Mouse (Mus musculus) midbrain, embryonic 10.5 days (tissue): ENCODE data around the gene Metrn. TPM values are rescaled to one million over a fixed set of nuclear protein-coding genes. Genes with fewer than 3 reads are reported as not detected.
"Not testable (repeated sequence)": the region's sequence is repeated elsewhere in the genome, so short reads cannot be mapped to it uniquely, and the experiment has no call there.

Experiments used
- DNase-seq: peaks from one replicate; pipeline ENCODE4 v3.0.0-alpha.2; 2017; ENCODE audit warnings: low spot score
- H3K27ac ChIP-seq: fragments of 300-500 bp; sonication (generic); replicated peaks from 2 replicates; pipeline ENCODE4 v1.5.1; 2016; ENCODE audit warnings: mild to moderate bottlenecking
- H3K27me3 ChIP-seq: fragments of 300-500 bp; sonication (generic); 2 replicates; pipeline ENCODE4 v1.6.1; 2016; ENCODE audit warnings: low read depth, mild to moderate bottlenecking; ENCODE audit not compliant: poor library complexity, severe bottlenecking
- H3K36me3 ChIP-seq: fragments of 300-500 bp; sonication (generic); 2 replicates; pipeline ENCODE4 v1.6.1; 2016; ENCODE audit warnings: mild to moderate bottlenecking, moderate library complexity
- H3K4me1 ChIP-seq: fragments of 300-500 bp; sonication (generic); 2 replicates; pipeline ENCODE4 v1.6.1; 2016
- H3K4me3 ChIP-seq: fragments of 300-500 bp; sonication (generic); 2 replicates; pipeline ENCODE4 v1.5.1; 2016; ENCODE audit warnings: mild to moderate bottlenecking, moderate library complexity
- H3K9me3 ChIP-seq: fragments of 300-500 bp; sonication (generic); replicated peaks from 2 replicates; pipeline ENCODE4 v1.6.1; 2016; ENCODE audit warnings: mild to moderate bottlenecking
- WGBS: fragments of 180-500 bp; shearing (Covaris S2); methylation state at CpG from one replicate; pipeline ENCODE4 v1.1.7; 2016; 5-methylcytosine and 5-hydroxymethylcytosine counted together
- polyA plus RNA-seq: library from polyadenylated mRNA; unstranded; fragments of >200 nt; fragmentation: Nextera tagmentation; extraction: Ambion mirVana; gene quantifications from 2 replicates; pipeline ENCODE4 v1.2.1, GENCODE M21; 2016

The Metrn gene
- polyA plus RNA-seq, 1 experiment from 2014 or later: 205 TPM

- Histone ChIP-seq H3K4me1 (peaks cover 45% of the 10 kb centered on the region), H3K9me3 (no peaks in the 10 kb centered on the region), H3K27ac (no peak overlapping the region), H3K36me3 (no peaks in the 10 kb centered on the region), H3K27me3 (peaks cover 67% of the 10 kb centered on the region), H3K4me3 (peak overlapping the region; percentile 84)
- DNase-seq: no peak
- 67% methylated on average over 4 of the region's 4 CpGs for WGBS
Observed at GRCm38 (mm10) chr17:25810890-25811289, 14.0 kb upstream of the Metrn start.

GRCm38 (mm10) chr17:25809606-25810340 lies 12.8 kb upstream of the Metrn start:
- WGBS: 8% methylated on average over 25 of the region's 25 CpGs

DNA sequence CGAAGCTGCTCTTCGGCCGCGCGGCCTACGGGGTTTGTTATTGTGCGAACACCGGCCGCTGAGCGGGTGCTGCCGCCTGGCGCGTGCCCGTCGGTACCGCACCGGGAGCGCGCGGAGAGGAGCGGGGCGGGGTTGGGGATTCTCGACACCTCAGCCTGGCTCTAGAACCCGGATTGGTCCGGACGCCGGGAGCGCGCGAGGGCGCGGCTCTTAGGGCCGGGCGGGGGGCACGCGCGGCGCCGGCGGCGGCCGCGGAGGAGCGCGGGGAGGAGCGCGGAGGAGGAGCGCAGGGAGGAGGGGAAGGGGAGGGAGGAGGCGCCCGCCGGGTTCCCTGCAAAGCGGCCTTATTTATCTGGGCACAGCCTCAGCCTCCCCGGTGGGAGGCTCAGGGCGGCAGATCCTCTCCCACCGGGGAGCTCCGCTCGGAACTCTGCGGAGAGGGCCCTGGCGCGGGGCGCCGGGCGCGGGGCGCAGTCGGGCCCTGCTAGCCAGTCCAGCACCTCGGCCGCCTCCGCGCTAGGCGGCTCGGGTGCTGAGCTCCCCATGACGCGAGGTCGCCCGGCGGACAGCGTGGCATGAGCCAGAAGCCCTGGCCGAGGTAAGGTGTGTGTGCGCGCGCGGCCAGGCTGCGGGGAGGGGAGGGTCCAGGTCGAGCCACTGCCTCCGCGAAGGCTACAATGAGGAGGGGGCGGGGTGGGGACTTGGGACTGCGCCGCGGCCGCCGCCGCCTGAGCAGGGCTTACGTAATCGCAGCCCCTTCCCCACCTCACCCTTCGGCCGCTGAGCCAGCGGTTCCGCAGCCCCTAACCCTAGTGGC lies 12.1 kb upstream of the Metrn start, which contains the start of gene Fbxl16:
Gene Fbxl16 (plus strand): TSS at position 297 of the 817 bp plus-strand sequence.
- Histone ChIP-seq H3K36me3 (no peaks in the 10 kb centered on the region), H3K27me3 (peaks cover 62% of the 10 kb centered on the region), H3K4me3 (peak within 1 kb of the TSS; percentile 84), H3K4me1 (peaks cover 49% of the 10 kb centered on the region), H3K9me3 (no peaks in the 10 kb centered on the region), H3K27ac (peak within 1 kb of the TSS; percentile 95)
- under 1% methylated on average over 98 of the region's 100 CpGs for WGBS
- DNase-seq: peak; percentile 86

More at GRCm38 (mm10) chr17:25809606-25810340, 12.8 kb upstream of the Metrn start:
- H3K27ac ChIP-seq: peak overlapping the region; percentile 95
- peaks cover 63% of the 10 kb centered on the region for H3K27me3 ChIP-seq
- peaks cover 45% of the 10 kb centered on the region for H3K4me1 ChIP-seq
- no peaks in the 10 kb centered on the region for H3K9me3 ChIP-seq
- H3K36me3 ChIP-seq: no peaks in the 10 kb centered on the region
- DNase-seq: no peak
- H3K4me3 ChIP-seq: peak overlapping the region; percentile 84

DNA sequence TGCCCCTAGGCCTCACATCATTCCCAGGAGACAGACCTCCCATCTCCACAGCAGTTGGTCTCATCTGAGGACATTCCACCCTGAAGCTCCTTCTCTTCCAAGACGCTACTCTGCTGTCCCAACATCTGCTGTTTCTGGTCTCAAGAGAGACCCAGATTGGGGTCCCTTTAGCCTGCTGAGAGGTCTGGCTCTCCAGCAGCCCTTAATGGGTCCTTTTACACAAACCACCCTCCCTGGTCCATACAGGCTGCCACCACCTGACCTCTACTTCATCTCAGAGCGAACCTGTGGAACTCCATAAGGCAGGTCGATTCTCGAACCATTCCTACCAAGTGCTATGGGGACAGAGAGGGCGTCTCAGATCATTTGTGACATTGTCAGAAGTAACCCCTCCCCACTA lies 11.1 kb upstream of the Metrn start:
- peaks cover 52% of the 10 kb centered on the region for H3K4me1 ChIP-seq
- H3K36me3 ChIP-seq: no peaks in the 10 kb centered on the region
- H3K27ac ChIP-seq: peak overlapping the region; percentile 95
- WGBS: 51% methylated on average over 5 of the region's 5 CpGs
- H3K27me3 ChIP-seq: peaks cover 55% of the 10 kb centered on the region
- H3K4me3 ChIP-seq: peak overlapping the region; percentile 84
- no peaks in the 10 kb centered on the region for H3K9me3 ChIP-seq
- no peak for DNase-seq

DNA sequence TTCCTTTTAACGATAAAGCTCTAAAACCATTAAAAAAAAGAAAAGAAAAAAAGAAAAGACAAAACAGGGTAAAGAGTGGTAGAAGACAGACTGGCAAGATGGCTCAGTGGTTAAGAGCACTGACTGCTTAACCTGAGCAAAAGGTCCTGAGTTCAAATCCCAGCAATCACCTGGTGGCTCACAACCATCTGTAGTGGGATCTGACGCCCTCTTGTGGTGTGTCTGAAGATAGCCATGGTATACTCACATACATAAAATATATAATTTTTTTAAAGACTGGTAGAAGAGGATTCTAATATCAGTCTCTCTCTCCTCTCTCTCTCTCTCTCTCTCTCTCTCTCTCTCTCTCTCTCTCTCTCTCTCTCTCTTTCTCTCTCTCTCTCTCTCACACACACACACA lies 10.5 kb upstream of the Metrn start:
- not testable (repeated sequence) for DNase-seq, H3K9me3 ChIP-seq, H3K4me3 ChIP-seq, H3K36me3 ChIP-seq, H3K27ac ChIP-seq
- Histone ChIP-seq H3K27me3 (peaks cover 49% of the 10 kb centered on the region), H3K4me1 (peaks cover 53% of the 10 kb centered on the region)
- WGBS: 40% methylated on average over 2 of the region's 2 CpGs

- Histone ChIP-seq H3K4me1 (peaks cover 59% of the 10 kb centered on the region), H3K9me3 (no peaks in the 10 kb centered on the region), H3K36me3 (no peaks in the 10 kb centered on the region), H3K27ac (no peak overlapping the region), H3K4me3 (no peak overlapping the region), H3K27me3 (peaks cover 49% of the 10 kb centered on the region)
- WGBS: 88% methylated on average over 4 of the region's 4 CpGs
- no peak for DNase-seq
Observed at GRCm38 (mm10) chr17:25806507-25806906, 9.6 kb upstream of the Metrn start.

DNA sequence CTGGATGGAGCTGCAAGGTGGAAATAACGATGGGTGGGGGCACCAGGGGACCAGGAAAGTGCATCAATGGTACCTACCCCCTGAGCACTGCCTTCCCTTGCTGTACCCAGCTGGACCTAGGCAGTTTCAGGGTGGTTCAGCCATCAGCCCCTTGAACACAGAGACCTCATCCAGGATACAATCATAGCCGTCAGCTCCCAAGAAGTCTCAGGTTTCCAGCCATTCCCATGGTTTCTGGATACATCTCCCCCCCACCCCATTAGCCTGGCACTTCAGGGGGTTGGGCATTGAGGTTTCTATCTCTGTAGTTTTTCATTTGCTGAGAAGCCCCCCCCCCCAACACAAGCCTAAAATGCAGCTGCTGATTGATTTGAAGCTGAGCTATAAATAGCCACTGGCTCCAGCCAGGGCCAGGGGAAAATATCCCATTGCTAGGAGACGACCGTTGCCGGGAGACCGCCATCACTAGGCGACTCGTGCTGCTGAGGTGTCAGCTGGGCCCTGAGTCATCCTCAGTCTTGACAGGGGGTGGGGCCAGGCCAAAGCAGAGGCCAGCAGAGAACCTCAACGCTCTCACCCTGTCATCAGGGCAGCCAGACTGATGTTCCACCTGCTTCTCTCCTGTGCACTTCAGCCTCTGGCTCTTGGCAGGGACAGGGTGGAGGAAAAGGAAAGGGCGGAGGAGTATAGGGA lies 6.0 kb upstream of the Metrn start:
- peak; percentile 95 for DNase-seq
- peaks cover 21% of the 10 kb centered on the region for H3K27me3 ChIP-seq
- WGBS: 13% methylated on average over 10 of the region's 10 CpGs
- H3K4me3 ChIP-seq: peak overlapping the region; percentile 38
- peak overlapping the region; percentile 89 for H3K27ac ChIP-seq
- peaks cover 32% of the 10 kb centered on the region for H3K4me1 ChIP-seq
- H3K9me3 ChIP-seq: no peaks in the 10 kb centered on the region
- H3K36me3 ChIP-seq: no peaks in the 10 kb centered on the region

- WGBS: 11% methylated on average over 6 of the region's 6 CpGs
- no peak overlapping the region for H3K27ac ChIP-seq
- DNase-seq: peak; percentile 75
- no peaks in the 10 kb centered on the region for H3K36me3 ChIP-seq
- H3K27me3 ChIP-seq: peaks cover 13% of the 10 kb centered on the region; the same call in 1 of the 2 replicates
- peaks cover 44% of the 10 kb centered on the region for H3K4me1 ChIP-seq
- no peak overlapping the region for H3K4me3 ChIP-seq
- H3K9me3 ChIP-seq: no peaks in the 10 kb centered on the region
Observed at GRCm38 (mm10) chr17:25801029-25801428, 4.1 kb upstream of the Metrn start.

DNA sequence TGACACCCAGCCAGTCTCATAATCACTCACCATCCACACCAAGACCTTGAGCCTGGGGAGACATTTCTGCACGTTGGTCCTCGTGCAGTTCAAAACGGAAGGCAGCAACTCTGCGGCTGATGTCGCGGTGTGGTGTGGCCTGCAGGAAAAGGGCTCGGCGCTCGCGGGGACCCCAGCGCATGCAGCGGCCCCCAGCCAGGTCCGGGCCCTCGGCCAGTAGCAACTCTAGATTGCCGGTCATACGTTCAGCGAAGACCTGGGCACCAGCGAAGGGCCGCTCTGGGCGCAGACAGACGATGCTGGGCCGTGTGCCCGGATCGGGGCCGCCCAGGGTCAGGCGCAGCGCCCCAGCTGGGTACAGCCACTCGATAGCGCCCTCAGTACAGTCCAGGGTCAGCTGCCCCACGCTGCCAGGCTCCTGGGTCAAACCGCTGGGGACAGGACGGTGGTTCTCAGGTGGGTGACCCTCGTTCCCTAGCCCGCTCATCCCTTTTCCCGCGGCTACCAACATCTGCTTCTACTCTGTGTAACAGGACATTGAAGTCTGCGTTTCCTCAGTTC lies 645 bp downstream of the Metrn start:
- H3K4me3 ChIP-seq: peak overlapping the region; percentile 85
- peaks cover 67% of the 10 kb centered on the region for H3K4me1 ChIP-seq
- 0 out of 2 replicates have a peak, but pooled peaks cover under 1% of the 10 kb centered on the region for H3K27me3 ChIP-seq
- H3K9me3 ChIP-seq: no peaks in the 10 kb centered on the region
- H3K36me3 ChIP-seq: peaks cover 24% of the 10 kb centered on the region
- under 1% methylated on average over 37 of the region's 37 CpGs for WGBS
- H3K27ac ChIP-seq: peak overlapping the region; percentile 96
- DNase-seq: no peak

- peak within 1 kb of the TSS; percentile 85 for H3K4me3 ChIP-seq
- under 1% methylated on average over 6 of the region's 6 CpGs for WGBS
- peaks cover 74% of the 10 kb centered on the region for H3K4me1 ChIP-seq
Observed at GRCm38 (mm10) chr17:25795609-25796092, 1.3 kb downstream of the Metrn start, which contains the start of gene AC134908.4. TSS of gene AC134908.4 (minus strand) at chr17:25795659.

GRCm38 (mm10) chr17:25794998-25795397 lies 1.9 kb downstream of the Metrn start:
- no peak for DNase-seq
- H3K27ac ChIP-seq: peak overlapping the region; percentile 96
- no peaks in the 10 kb centered on the region for H3K27me3 ChIP-seq
- H3K4me1 ChIP-seq: peaks cover 77% of the 10 kb centered on the region
- peaks cover 28% of the 10 kb centered on the region for H3K36me3 ChIP-seq
- WGBS: 54% methylated on average over 17 of the region's 17 CpGs
- H3K4me3 ChIP-seq: peak overlapping the region; percentile 85
- H3K9me3 ChIP-seq: no peaks in the 10 kb centered on the region

More at GRCm38 (mm10) chr17:25795609-25796092, 1.3 kb downstream of the Metrn start, which contains the start of gene AC134908.4:
- H3K27me3 ChIP-seq: no peaks in the 10 kb centered on the region
- no peaks in the 10 kb centered on the region for H3K9me3 ChIP-seq
- peak; percentile 95 for DNase-seq
- peaks cover 24% of the 10 kb centered on the region for H3K36me3 ChIP-seq
- peak within 1 kb of the TSS; percentile 96 for H3K27ac ChIP-seq

GRCm38 (mm10) chr17:25794197-25794596 lies 2.7 kb downstream of the Metrn start:
- Histone ChIP-seq H3K27me3 (no peaks in the 10 kb centered on the region), H3K27ac (peak overlapping the region; percentile 96), H3K36me3 (peaks cover 36% of the 10 kb centered on the region), H3K4me1 (peaks cover 77% of the 10 kb centered on the region), H3K9me3 (no peaks in the 10 kb centered on the region), H3K4me3 (peak overlapping the region; percentile 85)
- WGBS: 42% methylated on average over 13 of the region's 13 CpGs
- peak; percentile 68 for DNase-seq
